Mouse (Mus musculus) lung, adult 2 months (tissue): ENCODE measurements around the gene Ren1.

ENCODE experiments used
- CTCF ChIP-seq: fragments of 200-500 bp; IDR thresholded peaks from 2 replicates; pipeline ENCODE4 v1.5.1; 2011; ENCODE audit warnings: mild to moderate bottlenecking, low read length, control low read depth; ENCODE audit not compliant: insufficient read depth
- POLR2A ChIP-seq: fragments of 200-500 bp; IDR thresholded peaks from 2 replicates; pipeline ENCODE4 v1.6.1; 2011; ENCODE audit warnings: low read depth, mild to moderate bottlenecking, control low read depth, low read length, borderline replicate concordance; ENCODE audit errors: extremely low read depth

GRCm38 (mm10) chr1:133325951-133326350 is 24.4 kb upstream of the Ren1 start:
- TF ChIP-seq POLR2A (no peak), CTCF (no peak)
